Mouse (Mus musculus): ENCODE data around the gene Tln1.
"Not testable (repeated sequence)": the region's sequence is repeated elsewhere in the genome, so short reads cannot be mapped to it uniquely, and the experiment has no call there.

Tln1 gene

DNA sequence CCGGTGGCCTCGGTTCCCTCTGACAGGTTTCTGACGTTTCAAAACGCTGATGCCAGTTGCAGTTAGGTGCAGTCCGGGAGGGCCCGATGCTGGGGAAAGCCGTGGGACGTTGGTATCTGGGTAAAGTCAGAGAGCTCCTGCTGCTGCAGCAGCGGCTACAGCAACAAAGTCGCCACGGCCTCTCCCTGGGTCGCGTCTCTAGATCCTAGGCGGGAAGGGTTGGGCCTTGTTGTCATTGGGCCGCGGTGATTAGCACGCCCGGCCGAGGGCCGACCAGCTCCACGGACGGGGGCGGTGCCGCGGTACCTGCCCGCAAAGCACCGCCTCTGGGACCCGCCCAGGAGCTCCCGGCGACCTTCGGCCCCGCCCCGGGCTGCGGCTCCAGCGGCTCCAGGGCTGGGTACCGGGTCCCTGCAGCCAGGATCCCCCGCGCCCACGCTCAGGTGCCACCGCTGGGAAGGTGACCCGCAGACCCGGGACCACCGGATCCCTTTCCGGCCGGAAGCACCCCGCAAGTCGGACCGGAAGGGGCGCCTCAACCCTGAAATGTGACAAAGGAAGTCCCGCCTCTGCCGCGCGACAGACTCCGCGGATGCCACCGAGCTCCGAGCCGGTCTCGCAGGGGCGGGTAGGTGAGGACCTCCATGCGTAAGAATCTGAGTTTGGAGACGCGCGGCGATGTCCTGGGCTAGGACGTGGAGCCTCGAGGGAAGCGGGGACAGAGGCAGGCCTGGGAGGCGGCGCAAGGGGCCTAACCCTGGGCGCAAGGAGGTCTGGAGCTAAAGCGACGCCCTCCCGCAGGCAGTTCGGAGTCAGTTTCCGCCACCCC lies 16.1 kb upstream of the Tln1 start, which contains the start of the genes Rgp1 and Gba2:
Rgp1 (plus strand) TSS at position 340 of the 829 bp plus-strand sequence.
Gba2 (minus strand) TSS at position 498 of the 829 bp plus-strand sequence.
- DNase-seq = peak; percentile 89

DNA sequence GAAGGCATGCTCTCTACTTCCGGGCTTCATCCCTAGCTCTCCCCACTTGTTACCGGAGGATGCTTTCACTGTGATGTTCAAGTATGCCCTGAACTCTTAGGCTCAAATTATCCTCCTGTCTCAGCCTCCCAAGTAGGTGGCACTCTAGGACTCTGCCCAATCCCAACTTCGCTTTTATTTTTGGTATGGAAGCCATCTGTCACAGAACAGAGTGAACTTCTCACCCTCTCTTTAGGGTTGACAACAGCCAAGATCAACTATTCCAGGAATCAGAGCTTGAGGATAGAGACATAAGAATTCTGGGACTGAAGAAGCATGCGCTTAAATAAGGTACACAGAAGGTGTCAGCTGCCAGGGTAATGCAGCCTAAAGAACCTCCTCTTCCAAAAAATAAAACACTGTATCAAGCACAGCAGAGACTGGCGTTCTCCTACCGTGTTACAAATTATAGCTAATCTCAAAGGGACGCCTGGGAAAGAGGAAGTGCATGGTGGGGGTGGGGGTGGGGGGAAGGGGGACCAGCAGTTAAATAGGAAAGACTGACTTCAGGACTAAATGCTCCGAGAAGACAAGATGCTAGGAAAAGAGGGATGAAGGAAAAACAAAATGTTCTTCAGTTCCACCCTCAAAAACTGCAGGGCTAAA lies 14.9 kb upstream of the Tln1 start:
- DNase-seq = no peak

DNA sequence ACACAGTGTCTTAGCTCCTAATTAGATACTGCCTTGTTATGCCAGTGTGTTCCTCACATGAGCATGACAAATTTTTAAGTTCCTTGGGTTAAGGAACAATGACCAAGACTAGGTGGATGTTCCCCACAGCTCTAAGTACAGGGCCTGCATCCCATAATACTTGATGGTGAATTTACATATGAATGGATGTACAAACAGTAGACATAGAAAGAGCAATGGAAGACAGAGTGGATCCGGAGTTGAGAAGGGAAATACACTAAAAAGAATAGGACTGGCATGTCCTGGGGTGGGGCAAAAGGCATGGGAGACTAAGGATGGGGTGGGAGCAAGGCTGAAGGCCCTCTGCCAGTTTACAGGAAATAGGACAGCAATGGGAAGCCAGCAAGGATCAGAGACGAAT lies 12.9 kb upstream of the Tln1 start:
- DNase-seq = no peak

DNA sequence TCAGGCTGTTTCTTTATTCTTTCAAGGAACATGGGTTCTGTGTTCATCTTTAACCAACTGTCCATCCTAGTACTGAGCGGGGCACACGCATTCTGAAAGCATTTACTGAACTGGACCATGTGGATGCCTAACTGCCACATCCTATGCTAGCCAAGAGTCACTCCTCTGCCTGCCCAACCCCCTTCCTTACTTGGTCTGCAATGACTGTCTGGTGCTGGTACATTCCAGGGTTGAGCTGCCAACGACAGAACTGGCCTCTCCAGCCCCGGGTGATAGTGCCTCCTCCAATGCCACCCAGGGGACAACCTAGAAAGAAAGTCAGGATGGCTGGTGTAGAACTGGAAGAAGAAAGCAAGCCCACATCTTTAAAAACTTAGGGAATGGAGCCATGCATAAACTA lies 11.1 kb upstream of the Tln1 start:
- DNase-seq = no peak

DNA sequence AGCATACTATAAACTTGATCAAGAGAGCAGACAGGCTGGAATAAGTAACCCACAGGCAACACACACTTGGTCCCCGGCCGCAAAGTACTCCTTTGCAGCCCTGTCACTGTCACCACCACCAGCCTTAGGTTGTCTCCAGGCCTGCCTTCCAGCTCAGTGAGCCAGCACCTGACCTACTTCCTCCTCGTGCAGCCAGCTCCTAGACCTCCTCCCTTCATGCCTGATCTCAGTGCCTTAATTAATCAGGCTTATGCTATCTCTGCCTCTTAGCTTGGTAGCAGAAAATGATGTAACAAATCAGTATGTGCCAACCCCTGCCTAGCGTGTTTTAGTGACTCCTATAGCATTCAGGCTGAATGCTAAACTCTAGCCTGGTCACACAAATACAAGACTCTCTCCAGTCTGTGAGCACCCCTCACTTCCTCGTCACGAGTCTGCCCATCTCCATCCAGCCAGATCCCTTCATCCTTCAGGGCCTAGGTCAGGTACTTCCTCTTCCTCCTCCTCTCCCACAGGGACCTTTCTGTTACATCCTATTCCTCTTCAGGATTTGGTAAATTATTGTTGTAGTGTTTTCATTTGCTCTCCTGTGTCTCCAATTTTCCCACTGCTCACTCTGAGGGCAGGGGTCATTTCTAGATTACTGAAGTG lies 9.0 kb upstream of the Tln1 start:
- peak; percentile 49 for DNase-seq

DNA sequence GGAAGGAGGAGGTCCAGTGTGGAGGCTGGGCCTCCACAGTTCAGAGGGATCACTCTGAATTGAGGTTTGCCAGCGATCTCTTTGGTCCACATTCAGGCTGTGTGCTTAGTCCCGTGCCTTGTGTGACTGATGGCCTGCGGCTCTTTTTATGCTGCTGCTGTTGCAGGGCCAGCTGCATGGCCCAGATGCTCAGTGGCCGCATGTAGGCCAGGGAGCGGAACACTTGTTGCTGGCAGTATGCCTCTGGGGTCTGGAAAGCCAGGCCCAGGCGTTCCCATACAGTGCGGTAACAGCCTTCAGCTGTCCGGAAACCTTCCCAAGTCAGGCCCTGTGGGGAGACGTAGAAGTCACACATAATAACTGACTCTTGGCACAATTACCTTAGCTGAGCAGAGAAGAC lies 4.6 kb upstream of the Tln1 start:
- DNase-seq = peak; percentile 17

DNA sequence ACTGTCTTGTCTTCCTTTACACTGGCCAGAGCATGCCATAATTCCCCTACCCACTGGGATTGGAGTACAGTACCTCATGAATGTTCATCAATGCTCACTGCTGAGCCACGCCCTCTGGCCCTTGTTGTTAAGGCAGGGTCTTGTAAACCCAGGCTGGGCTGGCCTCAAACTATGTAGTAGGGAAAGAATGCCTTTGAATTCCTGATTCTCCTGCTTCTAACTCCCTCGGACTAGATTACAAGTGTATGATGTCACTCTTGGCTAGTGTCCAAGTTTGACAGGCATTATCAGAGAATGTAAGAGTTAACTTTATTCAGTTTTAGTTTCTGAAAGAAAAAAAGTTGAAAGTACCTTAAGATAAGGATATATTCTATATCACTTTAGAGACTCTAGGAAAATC lies 1.7 kb upstream of the Tln1 start:
- DNase-seq = peak; percentile 48

DNA sequence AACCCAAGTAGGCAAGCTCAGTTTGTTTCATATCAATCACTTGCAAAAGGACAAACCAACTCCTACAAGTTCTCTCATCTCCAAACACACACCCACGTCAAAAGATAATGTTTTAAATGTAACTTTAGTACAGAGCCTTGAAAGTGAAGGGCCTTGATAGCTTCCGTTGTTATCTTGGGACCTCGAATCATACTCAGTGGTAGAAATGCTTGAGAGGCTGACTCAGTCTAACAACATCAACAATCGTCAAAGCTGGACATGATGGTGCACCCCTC lies 1.0 kb upstream of the Tln1 start:
- DNase-seq = no peak

DNA sequence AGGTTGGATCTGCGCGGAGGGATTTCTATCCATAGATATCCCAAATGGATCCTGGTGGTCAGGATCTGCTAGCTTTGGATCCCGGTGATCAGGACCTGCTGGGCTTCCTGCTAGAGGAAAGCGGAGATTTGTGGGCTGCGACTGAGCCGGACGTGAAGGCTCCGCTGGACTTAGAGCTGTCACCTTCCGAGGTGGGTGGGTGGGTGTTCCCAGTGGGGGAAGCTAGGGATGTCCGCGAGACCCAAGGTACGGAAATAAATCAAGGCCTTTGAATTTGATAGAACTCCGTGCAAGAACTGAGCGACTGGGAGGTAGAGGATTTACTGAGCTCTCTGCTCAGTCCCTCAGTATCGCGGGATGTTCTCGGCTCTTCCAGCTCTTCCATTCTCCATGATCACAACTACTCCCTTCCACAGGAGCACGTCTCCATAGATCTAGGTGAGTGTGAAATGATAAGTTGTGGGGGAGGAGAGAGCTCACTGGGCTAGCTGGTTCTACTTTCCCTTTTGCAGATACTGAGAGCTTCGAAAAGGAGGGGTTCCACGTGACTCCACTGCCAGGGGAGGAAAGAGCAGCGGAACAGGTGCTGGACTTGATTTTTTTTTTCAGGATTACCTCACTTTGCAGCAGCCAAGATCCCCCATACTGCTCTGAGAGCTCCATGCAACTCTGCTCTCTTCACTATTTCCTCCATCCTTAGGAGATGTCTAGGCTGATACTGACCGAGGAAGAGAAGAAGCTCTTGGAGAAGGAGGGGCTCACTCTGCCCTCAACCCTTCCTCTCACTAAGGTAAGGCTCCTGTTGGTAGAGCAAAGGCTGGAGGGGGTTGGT lies 494 bp upstream of the Tln1 start:
- DNase-seq = no peak

DNA sequence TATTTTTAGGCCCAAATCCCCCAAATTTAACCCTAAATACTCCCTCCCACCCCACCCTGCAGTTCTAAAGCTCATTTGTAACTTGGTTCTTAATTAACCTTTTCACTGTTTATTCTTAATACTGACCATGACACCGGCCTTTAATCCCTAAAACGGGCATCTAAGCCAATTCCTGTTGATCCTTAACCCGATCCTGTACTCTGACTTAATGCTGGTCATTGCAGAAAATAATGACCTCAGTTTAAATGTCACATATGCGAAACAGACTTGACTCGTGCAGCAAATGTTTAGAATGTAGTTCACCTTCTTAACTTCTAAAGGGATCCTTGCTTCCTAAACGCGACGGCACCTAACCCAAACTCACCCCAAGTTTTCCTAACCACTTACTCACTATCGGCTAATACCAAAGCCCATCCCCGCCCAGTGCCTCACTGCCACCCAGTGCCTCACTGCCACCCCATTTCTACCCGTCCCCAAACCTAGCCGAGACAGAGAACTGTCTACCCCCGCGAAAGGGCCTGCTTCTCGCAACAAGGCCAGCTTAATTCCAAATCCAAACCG lies 975 bp downstream of the Tln1 start:
- no peak for DNase-seq

DNA sequence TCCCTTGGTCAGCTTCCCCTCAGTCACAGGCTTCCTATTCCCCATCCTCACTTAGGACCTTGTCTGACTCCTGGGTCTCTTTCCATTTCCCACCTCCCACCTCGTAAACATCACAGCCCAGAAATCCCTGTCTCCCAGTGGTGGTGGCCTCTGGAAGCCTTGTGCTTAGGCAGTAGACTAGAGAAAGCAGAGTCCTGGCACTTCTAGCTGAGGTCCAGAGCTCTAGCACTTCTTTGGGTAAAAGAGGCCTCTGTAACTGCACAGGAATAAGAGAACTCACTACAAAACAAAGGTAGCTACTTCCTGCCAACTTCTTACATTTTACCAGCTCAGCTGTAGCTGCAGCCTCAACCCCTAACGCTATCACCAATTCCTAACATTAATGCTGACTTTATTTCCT lies 1.5 kb downstream of the Tln1 start:
- DNase-seq = no peak

DNA sequence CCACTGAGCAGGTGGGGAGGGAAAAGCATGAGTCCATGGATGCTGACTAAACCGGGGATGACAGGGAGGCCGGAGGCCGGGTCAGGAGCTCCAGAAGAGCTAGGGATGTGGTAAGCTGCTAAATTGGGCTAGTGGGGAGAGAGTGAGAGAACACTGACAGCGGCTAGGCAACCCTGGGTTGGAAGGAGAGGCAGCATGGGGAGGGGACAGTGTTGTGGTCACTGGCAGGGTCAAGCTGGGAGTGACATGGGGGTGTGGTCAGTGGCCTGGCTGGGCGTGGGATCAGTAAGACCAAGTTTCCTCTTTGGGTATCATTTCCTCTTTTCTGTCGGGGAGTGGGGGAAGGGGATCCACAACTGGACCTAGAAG lies 2.3 kb downstream of the Tln1 start:
- no peak for DNase-seq

DNA sequence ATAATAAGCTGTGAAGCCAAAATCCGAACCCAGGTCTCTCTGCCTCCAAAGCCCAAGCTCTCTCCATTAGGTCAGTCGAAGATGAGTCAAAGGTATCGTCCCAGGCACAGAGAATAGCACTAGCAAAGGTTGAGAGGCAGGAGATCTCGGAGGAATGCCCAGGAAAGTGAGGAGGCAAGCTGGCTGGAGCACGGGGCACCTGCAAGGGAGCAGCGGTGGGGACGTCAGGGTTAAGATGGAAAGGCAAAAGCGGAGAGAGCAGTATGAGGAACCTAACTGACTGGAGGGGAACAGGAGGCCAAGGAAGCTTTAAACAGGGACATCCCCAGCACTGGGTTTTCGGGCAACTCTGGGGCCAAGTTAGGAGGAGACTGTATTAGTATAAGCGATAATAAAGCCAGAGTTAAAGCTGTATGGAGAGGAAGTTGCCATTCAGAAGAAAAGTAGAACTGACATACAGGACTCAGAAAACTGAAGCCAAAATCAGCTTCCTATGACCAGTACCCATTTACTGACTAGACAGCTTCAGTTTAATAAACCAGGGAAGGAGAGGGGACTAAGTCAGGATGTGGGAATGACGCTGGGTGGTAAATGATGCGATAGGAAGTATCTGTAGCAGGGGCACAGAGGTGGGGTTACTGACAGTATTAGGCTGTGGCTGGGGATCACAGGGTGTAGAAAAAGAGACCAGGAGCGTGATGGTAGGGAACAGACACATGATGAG lies 2.8 kb downstream of the Tln1 start:
- no peak for DNase-seq

DNA sequence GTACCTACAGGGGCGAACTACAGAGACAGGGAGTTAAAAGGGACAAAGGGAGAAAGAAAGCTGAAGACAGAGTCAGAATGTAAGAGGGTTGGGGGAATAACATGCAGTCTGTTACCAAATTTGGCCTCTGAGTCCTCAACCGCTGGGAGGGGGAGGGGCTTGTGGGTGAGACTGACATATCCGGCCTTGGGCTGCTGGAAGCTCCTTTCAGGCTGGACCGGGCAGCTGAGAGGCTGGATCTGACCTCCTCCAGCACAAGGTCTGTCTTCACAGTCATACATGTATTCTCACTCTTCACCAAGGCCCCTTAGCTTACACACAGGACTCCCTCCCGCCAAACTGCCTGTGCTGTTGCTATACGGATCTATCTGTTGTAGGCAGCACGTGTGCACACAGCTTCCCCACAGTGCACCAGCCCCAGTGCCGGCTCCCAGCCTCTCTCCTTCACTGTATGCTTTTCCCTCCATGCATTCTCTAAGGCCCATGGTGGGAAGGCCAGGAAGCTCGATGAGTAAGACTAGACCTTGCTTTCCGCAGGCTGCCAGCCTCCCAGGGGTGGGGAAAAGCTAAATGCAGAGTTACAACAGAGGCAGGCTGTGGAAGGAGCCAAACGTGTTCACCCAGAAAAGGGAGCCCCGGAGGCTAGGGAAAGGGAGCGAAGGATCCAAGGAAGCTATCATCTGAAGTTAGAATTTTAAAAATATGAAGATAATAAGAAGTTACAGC lies 3.7 kb downstream of the Tln1 start:
- DNase-seq = peak; percentile 36

DNA sequence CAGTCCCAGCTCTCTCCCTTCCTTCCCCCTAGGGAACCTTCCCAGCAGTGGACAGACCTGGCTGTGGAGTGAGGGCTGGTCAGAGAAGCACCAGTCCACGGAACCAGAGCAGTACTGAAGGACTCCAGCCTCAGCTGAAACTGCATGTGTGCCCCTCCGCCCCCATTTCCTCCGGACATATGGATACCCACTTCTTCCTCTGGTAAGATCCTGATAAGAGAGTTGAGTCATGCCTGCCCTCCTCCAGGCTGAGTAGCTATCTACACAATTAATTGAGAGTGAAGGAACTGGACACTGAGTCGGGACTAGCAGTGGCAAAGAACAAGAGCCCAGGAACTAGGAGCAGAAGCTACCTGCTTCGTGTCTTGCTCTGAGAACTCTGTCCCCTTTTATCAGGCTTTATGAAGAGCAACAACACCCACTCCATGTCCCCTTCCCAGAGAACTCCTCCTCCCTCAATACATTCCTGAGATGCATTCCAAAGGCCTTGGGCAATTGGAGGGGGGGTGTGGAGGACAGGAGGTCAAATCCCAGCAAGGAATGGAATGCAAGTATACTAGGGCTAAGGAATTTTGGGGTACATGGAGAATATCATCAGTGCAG lies 4.4 kb downstream of the Tln1 start:
- peak; percentile 24 for DNase-seq

DNA sequence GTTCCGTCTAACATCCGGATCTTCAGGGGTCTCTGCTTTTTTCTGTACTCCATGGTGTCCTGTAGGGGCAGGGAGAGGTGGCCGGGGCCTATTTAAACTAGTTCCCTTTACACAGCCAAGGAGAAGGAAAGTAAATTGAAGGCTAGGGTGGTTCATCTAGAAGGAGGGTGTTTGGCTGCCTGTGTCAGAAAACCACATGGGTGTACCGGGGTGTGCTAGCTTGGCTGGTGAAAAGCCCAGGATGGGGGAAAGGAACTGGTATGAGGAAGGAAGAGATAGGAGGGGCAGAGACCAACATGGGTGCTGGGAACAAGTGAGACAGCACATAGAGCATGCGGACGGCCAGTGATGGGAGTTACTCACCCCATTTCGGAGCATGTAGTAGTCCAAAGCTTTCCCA lies 6.6 kb downstream of the Tln1 start:
- DNase-seq = no peak

DNA sequence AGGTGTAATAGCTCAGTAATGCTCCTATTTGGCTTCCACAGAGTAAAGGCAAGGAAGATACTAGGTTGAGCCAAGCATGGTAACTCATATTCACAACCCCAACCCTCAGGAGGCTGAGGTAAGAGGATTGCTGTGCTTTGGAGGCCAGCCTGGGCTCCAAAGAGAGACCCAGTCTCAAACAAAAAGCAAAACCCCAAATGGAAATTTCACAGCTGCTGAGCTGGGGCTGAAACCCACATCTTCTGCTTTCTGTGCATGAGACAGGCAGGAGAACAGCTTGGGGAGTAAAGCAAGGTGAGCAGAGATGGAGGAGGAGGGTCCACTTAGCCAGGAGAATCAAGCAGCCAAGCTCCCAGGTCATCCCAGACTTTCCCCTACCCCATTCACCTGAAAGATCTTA lies 8.6 kb downstream of the Tln1 start:
- DNase-seq = no peak

DNA sequence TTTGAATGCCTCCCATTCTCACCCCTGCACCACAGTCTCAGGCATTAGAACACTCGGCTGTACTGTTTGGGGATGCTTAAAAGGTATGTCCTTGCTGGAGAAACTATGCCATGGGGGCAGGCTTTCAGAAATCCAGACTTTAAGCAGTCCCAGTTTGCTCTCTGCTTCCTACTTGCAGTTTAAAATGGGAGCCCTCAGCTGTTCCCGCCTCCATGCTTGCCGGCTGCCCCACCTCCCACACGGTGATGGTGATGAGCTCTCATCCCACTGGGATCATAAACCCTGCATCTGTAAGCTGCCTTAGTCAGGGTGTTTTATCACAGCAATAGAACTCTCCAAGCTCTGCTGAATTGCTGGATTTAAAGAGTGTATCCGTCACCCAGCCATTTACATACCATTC lies 10.1 kb downstream of the Tln1 start:
- DNase-seq = no peak

DNA sequence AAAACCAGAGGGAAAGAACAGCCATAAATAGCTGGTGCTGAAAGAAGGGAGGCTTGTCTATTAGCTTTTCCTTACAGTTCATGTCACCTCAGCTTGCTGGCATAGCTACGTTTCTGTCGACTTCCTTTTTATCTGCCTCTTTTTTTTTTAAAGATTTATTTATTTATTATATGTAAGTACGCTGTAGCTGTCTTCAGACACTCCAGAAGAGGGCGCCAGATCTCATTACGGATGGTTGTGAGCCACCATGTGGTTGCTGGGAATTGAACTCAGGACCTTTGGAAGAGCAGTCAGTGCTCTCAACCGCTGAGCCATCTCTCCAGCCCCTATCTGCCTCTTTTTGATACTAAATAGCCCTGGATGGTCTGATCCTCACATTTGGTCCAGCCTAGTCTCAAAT lies 10.6 kb downstream of the Tln1 start:
- not testable (repeated sequence) for DNase-seq

DNA sequence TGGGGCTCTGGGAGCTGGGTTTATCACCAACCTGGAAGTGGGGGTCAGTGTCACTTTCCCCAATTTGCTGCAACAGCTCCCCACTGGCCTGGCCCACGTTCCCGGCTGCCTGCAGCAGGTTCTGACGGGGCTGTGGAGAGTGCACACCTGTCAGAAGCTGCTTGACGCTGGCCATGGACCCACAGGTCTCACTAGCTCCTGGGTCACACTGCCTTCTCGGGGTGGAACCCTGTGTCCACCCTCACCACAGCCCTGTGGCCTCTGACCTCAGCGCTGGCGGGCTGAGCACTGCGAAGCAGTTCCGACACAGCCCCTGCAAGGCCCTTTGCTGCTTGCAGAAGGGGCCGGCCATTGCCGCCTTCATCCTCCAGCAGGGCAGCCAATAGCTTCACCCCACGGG lies 13.4 kb downstream of the Tln1 start:
- no peak for DNase-seq

DNA sequence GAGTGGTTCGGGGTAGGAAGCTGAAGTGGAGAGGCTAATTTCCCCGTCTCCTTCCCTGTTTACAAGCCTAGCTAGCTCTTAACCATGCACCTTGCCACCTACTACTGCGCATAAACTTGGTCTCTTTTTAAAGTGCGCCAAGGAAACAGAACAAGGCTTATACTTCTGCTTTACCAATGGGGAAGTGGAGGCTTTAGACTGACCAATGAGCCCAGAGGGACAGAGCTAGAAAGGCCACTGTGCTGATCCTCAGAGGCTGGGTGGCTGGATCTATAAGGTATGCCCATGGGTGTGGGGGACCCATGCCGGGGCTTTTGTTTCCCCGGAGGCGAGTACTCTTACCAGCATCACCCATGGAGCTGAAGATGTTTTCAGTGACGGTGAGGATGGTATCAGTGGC lies 15.3 kb downstream of the Tln1 start:
- no peak for DNase-seq
